Mouse (Mus musculus) kidney, adult 11 months (tissue): Measurements from ENCODE around the gene Col12a1.

ENCODE experiments used
- DNase-seq: peaks from one replicate; pipeline ENCODE4 v3.0.0; 2022

Gene Col12a1

DNA sequence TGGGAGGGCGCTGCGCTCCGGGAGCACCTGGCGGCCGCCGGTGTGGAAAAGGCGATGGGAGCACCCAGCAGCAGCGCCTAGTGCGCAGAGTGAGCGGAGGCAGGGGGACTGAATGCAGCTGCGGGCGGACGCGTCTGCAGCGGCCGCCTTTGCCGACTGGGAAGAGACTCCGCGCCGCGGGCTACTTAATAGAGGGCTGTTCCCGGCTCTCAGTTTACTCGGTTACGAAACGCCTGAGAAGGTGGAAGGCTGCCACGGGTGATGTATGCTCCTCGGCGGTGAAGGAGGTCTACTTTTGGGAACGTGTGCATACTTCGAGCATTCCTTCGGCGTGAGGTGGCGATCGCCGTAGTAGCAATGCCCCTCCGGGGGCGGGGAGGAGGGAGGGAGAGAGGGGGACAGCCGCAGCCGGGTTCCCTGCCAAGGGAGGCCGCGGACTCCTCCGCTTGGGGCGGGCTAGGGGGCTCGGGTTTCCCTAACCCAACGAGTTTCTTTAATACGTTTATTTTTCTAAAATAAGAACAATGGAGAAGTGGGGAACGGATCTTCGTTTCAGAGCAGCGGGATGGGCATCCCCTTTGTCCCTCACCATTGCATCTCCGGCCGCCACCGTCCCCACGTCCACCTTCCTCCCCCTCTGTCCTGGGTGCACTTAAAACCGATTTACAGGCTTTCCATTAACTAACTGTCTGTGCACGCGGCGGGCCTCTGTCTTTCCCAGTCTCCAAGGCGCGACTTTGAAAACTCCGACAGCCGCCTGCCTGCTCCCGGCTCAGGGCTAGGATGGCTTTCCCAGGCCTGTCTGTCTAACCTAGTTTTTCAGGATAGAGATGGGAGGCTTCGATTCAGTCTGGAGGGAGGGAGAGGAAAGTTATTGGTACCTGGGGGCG, at the start of gene Col12a1:
Gene Col12a1, minus strand, starts transcription at position 351 of the 890 bp plus-strand sequence.
- DNase-seq: no peak

DNA sequence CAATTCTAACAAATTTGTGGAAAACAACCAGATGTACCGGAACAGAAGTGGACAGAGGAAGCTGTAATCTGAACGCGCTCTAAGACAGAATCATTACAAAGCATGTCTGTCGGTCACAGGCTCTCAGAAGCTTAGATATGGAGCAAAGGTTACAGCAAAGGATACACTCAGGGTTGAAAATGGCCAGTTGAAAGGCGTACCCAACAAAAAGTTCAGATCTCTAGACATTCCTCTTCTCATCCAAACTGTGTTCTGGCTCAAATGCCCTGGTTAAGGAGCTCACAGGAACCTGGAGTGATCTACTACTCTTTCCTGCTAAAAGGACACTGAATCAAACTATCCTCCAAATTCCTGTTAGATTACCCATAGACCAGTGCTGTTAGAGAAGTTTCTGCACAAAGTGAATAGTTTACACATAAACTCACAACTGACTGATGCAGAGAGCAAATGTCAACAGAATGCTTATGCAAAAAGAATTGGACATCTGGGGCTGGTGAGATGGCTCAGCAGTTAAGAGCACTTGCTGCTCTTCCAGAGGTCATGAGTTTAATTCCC, 48.4 kb upstream of the Col12a1 start:
- DNase-seq: peak; percentile 29

DNA sequence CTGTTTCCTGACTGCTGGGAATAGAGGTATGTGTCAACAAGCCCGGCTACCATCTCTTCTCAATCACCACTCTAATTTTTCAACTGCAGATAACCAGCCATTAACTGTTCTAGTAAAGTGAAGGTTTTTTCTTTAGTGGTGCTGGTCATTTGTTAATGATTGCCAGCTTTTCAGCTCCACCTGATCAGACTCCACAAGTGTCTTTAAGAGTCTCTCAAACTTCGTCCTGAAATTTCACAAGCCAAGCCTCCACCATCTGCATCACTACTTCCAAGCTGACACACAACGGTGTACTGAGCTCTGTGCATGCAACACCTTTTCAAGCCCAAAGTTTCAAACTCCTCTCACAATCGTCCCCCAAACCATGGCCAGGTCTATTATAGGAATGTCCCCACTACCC, 46.7 kb upstream of the Col12a1 start:
- DNase-seq: peak; percentile 14

DNA sequence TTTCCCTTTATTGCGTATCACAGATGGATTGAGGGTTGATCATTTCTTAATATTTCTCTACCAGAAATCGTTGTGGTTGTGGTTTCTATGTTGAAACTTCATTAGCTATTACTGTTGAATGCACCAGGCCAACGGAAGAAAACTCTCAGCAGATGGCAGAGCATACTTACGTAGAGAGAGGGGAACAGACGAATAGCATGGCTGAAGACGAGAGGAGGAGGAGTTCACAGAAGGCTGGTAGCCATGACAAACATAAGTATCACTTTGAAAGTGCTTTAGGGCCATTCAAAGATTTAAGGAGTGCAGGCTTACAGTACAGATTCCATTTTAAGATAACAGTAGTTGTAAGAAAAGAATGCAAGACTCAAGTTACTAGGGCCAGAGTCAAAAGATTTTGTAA, 43.9 kb upstream of the Col12a1 start:
- no peak for DNase-seq

DNA sequence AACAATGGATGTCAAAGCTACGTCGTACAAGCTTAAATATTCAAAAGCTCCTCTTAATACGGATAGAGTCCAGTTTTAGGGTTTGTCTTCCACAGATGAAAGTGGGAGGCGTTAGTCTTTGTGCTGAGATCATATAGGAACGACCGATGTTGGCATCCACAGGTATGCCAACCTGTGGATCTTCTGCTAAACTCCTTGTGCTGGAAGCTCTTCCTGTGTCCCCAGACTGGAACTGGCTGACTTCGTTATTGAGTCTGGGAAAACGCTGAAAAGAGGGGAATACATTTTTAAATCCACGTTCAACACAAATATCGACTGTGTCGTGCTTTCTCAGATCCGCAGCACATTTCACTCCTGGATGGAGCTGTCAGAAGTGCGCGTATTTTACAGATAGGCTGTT, 41.4 kb upstream of the Col12a1 start:
- DNase-seq: no peak

DNA sequence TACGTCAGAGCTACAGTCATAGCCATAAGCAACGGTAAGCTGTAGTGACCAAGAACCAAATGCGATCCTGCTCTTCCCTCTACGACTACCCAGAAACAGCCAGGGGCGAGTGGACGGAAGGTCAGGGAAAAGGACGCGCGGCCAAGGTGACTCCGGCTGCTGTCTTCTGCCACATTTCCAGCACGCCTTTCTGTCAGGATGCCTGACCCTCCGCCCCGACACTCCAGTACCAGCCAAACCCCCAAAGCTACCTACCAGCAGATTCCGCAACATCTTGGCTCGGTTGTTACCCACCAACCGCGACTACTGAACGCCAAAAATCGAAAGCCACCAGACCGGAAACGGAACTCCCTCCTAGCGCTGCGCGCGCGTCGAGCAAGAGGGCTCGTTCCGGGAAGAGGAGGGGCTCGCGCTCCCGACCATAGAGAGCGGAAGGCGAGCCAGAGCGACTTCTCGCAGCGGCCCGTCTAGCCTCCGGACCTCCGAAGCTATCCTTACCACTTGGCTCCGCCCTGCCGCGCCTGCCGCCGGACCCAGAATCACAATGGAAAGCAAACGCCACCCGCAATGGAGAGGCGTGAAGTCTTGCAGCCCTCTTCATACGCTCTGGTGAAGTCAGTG, 40.9 kb upstream of the Col12a1 start, which contains the start of gene Cox7a2:
Gene Cox7a2, minus strand, starts transcription at position 494 of the 621 bp plus-strand sequence.
- DNase-seq: peak; percentile 97

DNA sequence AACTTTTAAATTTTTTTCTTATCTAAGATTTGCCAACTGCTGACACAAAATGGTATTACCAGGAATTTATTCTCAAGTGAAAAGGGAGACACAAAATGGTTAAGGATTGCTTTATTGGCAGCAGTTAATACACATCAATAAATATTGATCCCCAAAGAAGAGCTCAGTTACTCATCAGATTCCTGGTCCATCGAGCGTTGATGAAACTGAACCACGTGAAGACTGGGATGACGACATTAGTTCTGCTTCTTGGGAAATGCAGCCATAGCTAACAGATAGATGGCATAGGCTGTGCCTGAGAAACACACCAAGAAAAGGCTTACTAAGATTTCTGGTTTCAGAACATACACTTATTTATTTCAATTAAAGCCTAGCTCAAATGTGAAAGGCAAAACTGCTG, 36.7 kb upstream of the Col12a1 start:
- DNase-seq: no peak

DNA sequence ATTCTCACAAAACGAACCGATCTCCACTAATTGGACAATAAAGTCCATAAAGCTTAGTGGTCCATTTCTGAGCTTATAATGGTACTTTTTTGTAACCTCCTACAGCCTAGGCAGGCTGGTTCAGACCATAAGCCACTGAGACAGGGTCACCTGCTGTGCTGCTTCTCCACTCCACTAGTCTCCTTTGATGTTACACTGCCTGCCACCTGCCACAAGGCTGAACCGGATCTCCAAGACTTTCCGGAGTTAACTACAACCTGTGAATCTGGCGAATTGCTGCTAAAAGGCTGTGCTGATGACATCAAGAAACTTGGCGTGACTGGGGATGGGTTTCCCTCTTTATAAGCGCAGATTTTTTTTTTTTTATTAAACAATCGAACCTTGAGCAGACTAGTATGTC, 33.2 kb upstream of the Col12a1 start:
- DNase-seq: no peak

DNA sequence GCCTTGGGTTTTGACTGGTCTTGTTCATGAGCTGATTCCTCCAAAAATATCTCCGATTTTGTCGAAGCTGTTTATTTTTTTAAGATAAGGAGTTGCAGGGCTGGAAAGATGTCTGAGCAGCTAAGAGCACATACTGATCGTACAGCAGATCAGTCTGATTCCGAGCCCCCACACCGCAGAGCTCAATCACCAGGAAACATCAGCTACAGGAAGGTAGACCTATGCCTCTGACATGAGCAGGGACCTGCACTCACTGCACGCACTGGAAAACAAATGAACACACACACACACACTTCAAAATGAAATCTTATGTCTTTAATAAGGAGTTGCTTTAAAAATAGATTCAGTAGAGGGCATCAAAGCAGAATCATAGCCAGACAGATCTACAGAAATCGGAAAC, 32.1 kb upstream of the Col12a1 start:
- no peak for DNase-seq

DNA sequence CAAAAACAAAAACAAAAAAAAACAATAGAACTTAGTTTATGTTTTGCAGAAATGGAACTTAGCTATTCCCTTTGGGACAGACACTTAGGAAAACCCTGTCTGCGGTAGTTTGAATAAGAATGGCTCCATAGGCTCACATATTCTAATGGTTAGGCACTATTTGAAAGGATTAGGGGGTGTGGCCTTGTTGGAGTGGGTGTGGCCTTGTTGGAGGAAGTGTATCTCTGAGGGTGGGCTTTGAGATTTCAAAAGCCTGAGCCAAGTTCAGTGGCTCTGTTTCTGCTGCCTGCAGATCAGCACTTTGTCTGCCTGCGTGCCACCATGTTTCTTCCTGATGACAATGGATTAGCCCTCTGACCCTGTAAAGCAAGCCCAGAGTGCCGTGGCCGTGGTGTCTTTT, 26.4 kb upstream of the Col12a1 start:
- DNase-seq: no peak

DNA sequence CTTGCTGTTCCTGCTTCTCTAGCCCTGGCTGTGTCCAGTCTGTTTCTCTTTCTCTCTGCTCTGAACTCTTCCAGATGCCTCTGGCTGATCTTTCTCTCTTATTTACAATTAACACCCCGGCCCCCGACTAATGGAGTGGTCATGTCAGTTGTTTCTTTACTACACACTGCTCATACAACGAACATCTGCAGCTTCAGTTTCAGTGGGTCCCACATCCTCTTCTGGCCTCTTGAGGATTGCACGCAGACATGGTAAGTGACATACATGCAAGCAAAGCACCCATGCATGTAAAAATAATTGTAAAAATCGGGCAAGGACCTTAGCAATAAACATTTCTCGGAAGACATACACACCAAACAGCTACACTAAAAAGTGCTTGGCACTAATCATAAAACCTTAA, 17.0 kb upstream of the Col12a1 start:
- DNase-seq: no peak

DNA sequence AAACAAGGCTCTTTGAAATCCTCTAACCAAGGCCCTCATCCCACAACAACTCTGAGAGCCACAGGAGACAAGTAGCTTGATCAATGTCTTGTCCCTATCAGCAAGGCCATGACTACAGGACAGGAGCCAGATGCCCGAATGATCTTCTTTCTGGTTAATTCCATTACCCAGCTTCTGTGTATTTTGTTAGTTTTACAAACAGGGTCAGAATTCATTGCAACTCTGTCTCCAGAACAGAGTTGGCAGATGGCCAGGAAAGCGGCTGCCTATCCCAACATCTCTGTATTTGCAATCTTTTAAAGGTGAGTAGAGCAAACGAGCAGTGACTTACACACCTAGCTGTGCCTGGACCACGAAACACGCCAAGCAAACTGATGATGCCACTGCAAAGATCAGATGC, 11.7 kb upstream of the Col12a1 start:
- no peak for DNase-seq

DNA sequence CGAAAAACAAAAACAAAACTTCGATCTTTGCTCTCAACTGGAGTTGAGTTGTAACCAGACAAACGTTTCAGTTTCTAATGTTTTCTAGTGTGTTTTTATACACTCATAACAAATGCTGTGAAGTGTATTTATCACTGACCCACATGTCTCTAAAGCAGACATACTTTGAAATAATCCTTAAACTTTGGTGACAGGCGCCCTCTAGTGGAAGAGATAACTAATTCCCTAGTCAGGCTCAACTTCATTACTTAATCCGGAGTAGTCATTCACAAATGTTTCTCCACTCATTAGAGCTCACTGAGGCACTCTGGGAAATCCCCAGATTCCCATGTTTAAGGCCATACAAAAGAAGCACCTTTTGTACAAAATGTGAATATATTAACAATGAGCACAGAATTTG, 4.5 kb upstream of the Col12a1 start:
- no peak for DNase-seq

DNA sequence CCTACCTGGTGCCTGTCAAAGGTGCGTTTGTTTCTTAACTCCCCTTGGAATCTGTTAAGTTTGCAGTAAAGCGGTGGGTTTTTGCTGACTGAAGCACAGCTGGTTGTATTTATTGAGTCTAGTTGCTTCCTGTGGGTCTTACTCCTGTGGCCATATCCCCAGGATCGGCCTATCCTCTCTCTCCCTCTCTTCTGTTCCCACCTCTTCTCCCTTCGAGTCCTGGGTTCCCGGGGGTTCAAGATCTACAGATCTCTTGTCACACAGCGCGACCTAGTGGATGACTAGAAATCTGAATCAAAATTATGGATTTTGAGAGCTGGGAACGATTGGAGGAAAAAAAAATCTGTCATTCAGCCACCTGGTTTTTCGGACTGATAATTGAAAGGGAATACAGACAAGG, 2.4 kb upstream of the Col12a1 start:
- no peak for DNase-seq

DNA sequence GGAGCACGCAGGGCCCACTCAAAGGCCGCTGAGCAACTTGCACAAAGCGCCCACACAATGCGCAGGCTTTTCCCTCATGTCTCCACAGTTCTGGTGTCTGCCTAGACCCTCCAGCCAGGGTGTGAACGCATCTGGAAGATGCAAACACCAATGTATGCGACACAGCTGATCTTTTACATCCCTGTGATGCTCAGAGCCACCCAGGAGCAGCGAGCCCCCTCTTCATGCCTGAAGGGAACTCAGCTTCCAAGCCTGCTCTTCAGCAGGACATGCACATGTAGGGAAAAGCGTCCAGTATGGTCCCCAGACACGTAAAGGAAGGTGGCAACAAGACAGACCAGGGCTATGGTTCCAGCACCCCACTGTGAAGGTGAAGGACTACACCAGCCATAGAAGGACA, 1.5 kb upstream of the Col12a1 start:
- no peak for DNase-seq

DNA sequence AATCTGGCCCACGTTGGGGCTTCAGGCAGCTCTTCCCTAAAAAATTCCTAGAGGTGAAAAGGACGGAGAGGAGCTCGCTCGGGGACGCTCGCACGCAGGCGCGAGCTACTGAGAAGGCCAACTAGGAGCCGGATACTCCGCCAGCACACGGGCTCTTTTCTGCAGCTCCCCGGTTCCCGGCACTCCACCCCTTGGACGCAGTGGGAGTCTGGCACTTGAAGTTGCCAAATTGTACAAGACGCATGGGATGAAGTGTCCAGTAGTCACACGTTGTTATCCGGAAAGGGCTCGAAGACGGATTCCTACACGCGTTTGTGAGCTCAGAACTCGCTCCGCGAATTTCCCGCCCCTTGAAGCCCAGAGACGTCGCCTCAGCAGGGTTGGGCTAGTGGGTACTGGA, 820 bp upstream of the Col12a1 start:
- DNase-seq: no peak

DNA sequence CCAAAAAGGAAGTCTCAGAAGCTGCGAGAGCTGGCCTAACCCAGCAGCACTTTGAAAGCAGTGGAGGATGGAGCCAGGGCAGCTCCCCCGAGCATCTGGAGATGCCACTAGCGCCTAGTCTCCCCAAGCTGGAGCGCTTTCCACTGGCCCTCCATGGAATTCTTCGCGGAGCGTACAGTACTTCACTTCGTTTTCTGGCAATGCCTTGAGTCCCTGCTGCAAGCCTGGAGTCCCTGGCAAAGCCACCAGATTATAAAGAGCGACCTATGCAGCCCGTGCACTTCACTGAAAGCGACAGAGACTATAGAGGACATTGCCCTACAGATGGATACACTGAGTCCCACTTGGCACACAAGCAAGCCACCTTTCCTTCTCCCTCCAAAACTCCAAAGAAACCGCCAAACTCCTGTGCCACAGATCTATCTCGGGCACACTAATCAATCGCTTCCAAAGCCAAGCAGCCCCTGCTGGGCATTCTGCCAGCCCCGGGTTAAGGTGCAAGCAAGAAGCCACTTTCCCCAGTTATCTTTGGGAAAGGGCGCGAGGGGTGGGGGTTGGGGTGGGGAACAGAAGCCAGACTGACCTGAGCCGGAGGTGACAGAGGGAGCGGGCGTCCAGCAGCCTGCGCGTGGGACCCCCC, 675 bp downstream of the Col12a1 start:
- no peak for DNase-seq

DNA sequence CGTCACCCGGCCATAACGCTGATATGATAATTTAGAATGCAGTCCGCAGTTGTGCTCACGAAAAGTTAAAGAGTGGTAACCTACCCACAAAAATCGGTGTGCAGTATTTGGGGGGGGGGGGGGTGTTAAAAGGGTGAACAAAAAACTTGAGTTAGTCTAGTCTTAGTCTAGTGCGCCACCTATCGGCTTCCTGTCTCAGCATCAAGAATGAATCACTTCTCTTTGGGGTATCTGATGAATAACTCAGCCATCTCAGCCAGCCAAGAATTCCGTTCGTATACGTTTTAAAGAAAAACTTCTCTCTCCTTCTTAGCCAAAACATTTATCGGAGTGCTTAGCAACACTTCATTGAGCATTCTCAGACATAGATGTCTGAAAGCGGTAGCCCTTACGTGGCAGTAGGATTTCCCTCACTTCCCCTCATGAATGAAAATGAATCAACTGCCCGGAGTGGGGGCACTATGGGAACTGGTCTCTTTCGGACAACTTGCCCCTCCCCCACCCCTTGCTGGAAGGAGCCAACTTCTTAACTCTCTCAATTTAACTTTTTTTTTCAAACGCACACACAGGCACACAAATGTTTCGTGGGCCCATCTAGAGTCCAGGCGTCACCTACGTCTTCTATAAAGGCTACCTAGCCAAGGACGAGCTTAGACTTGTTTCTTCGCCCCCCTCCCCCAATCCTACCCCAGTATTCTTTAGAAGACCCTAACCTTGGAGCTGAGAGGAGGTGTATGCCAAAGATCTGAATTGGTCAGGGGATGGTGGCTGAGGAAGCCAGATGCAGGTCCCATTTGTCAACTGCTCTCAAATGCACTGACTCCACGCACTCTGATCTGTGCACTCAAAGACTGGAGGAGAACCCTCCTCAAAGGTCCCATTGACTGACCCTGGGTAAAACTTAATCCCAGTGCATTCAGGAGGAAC, 1.5 kb downstream of the Col12a1 start:
- DNase-seq: no peak

DNA sequence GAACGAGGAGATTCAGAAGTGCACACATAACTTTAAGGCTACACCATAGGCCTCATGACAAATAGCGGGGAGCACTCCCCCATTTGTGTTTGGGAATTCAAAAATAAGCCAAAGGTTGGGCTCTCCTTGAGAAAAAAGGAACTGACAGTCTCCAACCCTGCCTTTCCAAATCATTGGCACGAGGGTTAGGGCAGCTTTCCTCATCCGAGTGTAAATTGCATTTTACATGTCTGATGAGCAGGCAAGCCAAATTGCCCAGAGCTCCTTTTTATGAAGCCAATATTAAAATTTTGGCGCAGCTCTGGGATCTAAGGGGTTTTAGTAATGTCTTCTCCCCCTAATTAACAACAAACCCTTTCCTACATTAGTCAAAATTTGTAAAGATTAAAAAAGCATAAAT, 2.1 kb downstream of the Col12a1 start:
- no peak for DNase-seq

DNA sequence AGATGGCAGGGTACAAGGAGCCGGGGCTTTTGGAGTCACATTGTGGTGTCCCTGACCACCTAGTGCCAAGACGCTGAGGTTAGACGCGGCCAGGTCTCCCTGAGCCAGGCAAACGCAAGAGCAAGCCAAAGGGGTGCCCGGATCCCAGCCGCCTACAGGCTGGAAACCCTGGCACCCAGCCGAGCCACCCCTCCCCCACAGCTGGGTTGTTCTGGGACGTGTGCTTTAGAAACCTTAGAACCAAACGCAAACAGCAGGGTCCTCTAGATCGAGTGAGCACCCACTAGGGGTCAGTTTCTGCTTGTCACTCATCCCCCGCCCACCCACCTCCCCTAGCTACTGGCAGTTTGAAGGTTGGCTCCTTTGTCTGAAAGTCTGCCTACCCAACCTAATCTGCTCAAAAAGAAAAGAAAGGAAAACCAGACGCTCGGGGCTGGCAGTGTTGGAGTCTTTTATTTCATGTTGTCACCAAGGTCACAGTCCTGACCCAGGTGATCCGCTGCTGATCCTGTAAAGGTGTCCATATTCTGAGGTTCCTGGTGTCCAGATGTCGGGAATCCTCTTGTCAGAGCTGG, 4.1 kb downstream of the Col12a1 start:
- DNase-seq: peak; percentile 65

DNA sequence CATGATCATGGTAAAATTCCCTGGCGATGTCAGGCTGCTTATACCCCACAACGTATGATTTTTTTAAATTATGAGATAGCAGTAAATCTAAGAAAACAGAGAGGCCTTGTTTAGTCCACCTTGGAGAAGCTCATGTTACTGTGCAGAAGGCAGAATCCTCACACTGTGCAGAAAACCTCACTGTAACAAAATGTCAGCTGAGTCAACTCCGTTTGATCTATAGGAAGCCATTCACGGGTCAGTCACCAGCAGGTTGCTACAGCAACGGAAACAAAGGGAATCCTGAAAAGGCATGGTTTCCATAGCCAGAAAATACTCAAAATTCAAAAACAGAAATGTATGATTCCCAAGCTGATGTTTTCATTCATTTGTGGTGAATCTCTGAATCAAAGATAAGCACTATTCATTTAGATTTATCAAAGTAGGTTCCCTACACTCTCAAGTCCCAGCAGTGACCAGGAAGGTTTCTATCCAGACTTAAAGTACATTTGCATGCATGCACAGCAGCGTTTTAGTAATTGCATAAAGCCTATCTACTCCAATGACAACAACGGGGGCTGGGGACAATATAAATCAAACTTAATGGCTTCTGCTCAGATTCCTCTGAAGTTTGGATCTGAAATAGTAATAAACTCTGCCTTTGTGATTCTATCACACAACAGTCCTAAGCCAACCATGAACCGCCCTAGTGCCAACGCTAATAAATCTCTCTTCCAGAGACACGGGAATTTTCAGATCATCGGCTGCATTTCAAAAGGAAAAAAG, 28.7 kb downstream of the Col12a1 start:
- no peak for DNase-seq
